Mouse (Mus musculus): ENCODE data around the gene Ush1g.

- no peak for TF ChIP-seq CTCF (IDR thresholded peaks at IDR 0.05; ENCODE audit: control insufficient read depth, insufficient read depth, insufficient read length)
- TF ChIP-seq USF1 (IDR thresholded peaks at IDR 0.05; ENCODE audit: low read depth) = no peak
- TF ChIP-seq CEBPB (IDR thresholded peaks at IDR 0.05; ENCODE audit: low read depth) = no peak
- TF ChIP-seq MAX (IDR thresholded peaks at IDR 0.05) = no peak
- no peak for TF ChIP-seq MYOD1 (IDR thresholded peaks at IDR 0.05; ENCODE audit: control insufficient read depth, insufficient read length, low read depth)
- TF ChIP-seq MYOG (IDR thresholded peaks at IDR 0.05; ENCODE audit: control insufficient read depth, extremely low read depth, insufficient read length) = no peak
- TF ChIP-seq FOSL1 (IDR thresholded peaks at IDR 0.05; ENCODE audit: insufficient read depth, low read length, poor library complexity, severe bottlenecking) = no peak
Measured at GRCm38 (mm10) chr11:115366039-115366705, 44.3 kb upstream of the Ush1g start.
